Mouse (Mus musculus): ENCODE measurements around the gene Dnajc14.

DNA sequence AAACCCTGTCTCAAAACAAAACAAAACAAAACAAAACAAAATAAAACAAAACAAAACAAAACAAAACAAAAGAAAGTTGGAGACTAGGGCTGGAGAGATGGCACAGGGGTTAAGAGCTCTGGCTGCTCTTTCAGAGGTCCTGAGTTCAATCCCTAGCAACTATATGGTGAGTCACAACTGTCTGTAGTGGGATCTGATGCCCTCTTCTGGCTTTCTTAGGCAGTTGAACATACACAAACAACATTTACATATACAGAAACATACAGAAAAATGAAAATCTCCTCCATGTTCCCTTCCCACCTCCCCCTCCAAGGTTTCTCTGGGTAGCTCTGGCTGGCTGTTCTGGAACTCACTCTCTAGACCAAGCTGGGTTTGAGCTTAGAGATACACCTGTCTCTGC lies 11.8 kb upstream of the Dnajc14 start:
- TF ChIP-seq POLR2A (IDR thresholded peaks at IDR 0.05; ENCODE audit: insufficient read depth, low read depth, low read length), result no peak
- no peak for TF ChIP-seq CTCF (IDR thresholded peaks at IDR 0.05; ENCODE audit: insufficient read depth, low read depth, low read length)

Data from olfactory bulb, adult 2 months (tissue).